Mouse (Mus musculus) urinary bladder, adult 18-20 months (tissue): Measurements from ENCODE around the gene Ripor1.
"Not testable (repeated sequence)": the region's sequence is repeated elsewhere in the genome, so short reads cannot be mapped to it uniquely, and the experiment has no call there.

Experiments used
- DNase-seq, 2 experiments: peaks; one replicate each; pipeline ENCODE4 v3.0.0; 2022; ENCODE audit warnings: low spot score in 2 of 2, mixed read lengths in 2 of 2

The Ripor1 gene

DNA sequence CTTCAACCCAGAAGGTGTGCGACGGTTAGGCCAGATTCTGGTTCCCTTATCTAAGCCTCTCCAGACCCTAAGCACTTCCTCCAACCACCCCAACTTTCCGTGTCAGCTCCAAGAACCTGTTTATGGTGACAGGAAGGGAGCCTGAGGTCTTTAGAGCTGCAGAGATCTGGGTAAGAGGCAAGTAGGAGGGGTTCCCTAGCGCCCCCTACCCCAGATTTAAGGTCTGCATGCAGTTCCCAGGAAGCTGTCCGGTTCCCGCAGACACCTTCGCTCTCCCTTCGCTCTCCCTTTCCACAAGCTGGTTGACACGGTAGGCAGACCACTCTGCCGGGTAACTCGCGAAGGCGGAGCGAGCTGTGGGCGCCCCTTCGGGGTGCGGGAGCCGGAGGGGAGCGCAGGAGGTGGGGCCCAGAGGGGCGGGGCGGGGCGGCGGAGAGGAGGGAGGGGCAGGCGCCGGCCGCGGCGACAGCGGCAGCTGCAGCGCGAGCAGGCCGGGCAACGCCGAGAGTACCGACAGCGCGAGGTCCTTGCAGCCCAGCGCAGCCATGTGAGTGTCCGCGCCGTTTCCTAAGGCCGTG, at the start of gene Ripor1:
Gene Ripor1 (plus strand): TSS at position 452 of the 578 bp plus-strand sequence.
- DNase-seq, result peak; percentile 63 to 77

DNA sequence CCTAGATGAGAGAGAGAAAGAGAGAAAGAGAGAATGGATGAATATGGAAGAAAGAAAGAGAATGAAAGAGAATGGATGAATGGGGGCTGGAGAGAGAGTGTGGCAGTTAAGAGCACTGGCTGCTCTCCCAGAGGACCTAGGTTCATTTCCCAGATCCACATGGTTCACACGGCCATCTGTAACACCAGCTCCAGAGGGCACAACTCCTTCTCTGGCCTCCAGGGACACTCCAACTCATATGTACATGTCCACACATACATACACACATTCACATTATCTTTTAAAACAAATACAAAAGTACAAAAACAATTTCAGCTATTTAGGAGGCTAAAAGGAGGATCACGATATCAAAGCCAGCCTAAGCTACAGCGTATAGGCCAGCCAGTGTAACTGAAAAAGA, 42.2 kb upstream of the Ripor1 start:
- no peak for DNase-seq

DNA sequence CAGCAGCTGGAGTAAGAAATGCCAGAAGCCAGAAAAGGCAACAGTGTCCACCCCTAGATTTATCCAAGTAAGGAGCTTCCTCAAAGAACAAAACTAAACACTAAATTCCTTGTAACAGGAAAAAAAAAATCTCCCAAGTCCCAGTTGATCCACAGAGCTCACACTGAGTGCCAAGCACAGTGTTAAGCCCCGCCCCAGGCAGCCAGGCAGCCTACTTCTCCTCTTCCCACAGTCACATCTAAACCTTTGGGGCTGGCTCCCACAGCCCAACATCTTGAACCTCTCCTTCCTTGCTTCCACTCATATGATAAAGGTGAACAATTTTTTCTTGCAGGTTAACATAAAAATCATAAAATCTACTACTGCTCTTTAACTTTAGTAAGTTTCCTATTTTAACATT, 41.2 kb upstream of the Ripor1 start:
- DNase-seq, result no peak

DNA sequence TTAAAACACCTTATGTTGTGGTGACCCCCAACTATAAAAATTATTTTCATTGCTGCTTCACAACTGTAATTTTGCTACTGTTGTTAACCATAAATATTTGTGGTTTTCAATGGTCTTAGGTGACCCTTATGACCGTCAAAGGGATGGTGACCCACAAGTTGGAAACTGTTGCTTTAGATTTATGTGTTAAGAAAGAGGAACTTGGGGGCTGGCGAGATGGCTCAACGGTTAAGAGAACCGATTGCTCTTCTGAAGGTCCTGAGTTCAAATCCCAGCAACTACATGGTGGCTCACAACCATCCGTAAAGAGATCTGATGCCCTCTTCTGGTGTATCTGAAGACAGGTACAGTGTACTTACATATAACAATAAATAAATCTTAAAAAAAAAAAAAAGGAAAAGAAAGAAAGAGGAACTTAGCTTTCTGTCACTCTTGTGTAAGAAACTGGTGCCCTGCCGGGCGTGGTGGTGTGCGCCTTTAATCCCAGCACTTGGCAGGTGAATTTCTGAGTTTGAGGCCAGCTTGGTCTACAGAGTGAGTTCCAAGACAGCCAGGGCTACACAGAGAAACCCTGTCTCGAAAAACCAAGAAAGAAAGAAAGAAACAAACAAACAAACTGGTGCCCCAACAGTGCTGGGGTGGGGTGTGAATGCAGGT, 40.4 kb upstream of the Ripor1 start:
- DNase-seq, result not testable (repeated sequence)

DNA sequence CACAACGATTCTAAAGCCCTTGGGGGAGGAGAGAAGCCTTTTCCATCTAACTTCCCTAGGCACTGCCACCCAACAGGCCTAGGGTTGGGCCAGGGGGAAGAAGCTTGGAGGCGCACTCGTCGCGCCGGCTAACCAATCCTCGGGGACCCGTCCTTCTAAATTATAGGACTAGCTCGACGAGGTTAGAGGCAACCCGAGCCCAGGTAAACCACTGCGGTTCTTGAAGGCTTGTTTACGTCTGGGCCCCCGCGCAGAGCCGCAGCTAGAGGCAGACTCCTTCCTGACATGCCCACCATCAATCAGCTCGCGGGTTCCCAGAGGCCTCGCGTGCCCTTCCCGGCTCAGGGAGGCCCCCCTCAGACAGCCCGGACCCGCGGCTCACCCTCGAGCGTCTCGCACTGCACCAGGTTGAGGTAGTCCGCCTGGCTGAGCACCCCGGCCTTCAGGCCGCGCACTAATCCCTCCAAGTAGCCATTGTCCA, 39.6 kb upstream of the Ripor1 start:
- DNase-seq, result peak in 1 of 2 experiments; percentile 23

GRCm38 (mm10) chr8:105565952-105566702, 38.9 kb upstream of the Ripor1 start, which contains the start of gene Atp6v0d1:
Atp6v0d1 (minus strand) TSS chr8:105566047.
- DNase-seq, result peak; percentile 87 to 99

- peak in 1 of 2 experiments; percentile 33 for DNase-seq
Measured at GRCm38 (mm10) chr8:105566703-105567595, 38.1 kb upstream of the Ripor1 start.

- DNase-seq, result no peak
Measured at GRCm38 (mm10) chr8:105571810-105572209, 33.2 kb upstream of the Ripor1 start.

DNA sequence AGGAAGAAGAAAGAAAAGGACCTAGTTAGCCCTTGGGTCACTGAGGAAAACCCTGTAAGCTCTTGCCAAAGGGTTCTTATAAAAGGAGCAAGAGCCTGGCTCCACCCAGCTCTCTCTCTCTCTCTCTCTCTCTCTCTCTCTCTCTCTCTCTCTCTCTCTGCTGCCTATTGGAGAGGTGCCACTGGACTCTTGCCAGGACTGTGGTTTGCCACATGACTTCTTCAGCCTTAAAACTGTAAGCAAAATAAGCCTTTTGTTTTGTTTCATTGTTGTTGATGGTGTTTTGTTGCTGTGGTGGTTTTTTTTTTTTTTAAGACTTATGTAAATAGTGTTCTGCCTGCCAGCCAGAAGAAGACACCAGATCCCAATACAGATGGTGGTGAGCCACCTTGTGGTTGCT, 31.6 kb upstream of the Ripor1 start:
- no peak for DNase-seq

DNA sequence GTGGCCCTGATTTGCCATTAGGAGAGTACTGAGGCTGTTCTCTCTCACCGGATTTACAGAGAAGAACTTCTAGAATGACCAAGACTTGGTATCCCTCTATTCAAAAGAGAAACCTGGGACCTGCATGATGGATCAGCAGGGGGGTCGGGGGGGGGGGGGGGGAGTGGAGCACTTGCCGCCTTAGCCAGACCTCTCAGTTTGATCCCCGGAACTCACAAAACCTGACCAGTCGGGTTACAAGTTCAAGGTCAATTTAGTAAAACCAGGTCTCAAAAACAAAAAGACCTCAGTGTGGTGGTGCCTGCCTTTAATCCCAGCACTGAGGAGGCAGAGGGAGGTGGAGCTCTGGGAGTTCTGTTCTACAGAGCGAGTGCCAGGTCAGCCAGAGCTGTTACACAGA, 30.3 kb upstream of the Ripor1 start:
- no peak for DNase-seq

GRCm38 (mm10) chr8:105575538-105575937, 29.5 kb upstream of the Ripor1 start:
- no peak for DNase-seq

DNA sequence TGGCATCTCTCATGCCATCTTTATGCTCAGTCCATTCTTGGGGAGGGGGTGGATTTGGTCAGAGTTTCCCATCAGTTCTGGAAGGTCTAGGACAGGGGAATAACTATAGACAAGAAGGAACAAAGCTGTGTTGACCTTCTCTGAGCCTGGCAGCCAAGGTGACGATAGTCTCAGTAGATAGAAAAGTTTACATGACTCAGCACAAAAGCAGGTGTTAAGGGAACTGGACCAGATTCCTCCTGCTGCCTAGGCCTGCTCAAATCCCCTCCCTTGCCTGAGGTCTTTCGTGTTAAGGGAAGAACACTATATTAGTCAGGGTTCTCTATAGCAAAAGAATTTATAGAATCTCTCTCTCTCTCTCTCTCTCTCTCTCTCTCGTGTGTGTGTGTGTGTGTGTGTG, 25.3 kb upstream of the Ripor1 start:
- DNase-seq, result no peak

DNA sequence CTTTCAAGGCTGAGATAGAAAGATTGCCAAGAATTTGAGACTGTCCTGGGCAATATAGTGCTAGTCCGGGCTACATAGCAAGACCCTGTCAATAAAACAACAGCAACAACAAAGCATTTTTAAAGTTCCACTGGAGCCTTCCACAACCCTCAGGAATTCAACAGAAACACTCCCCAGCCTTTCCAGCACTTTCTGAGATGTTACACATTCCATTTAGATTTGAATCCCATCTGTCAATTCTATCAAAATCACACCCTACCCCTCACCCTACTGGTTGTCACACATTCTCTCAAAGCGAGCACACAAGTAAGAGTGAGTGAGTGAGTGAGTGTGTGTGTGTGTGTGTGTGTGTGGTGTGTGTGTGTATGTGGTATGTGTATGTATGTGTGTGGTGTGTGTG, 12.6 kb upstream of the Ripor1 start:
- DNase-seq, result no peak

DNA sequence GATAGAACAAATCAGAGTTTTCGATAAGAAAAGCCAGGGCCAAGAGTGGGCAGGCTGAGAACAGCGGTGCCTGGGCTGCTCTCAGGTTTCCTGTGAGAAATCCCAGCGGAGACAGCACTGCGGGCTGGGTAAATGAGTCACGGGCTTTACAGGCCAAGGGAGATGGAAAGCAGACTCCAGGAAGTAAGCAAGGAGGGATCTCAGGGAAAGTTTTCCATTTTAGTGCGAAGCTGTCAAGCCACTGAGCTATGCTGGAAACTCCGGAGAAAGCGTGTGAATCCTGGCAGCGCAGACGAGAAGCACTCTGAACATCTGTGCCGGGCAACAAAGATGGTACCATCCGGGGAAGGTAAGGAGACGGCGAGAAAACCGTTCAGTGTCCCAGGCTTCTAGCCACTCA, 11.2 kb upstream of the Ripor1 start:
- peak in 1 of 2 experiments; percentile 50 for DNase-seq

DNA sequence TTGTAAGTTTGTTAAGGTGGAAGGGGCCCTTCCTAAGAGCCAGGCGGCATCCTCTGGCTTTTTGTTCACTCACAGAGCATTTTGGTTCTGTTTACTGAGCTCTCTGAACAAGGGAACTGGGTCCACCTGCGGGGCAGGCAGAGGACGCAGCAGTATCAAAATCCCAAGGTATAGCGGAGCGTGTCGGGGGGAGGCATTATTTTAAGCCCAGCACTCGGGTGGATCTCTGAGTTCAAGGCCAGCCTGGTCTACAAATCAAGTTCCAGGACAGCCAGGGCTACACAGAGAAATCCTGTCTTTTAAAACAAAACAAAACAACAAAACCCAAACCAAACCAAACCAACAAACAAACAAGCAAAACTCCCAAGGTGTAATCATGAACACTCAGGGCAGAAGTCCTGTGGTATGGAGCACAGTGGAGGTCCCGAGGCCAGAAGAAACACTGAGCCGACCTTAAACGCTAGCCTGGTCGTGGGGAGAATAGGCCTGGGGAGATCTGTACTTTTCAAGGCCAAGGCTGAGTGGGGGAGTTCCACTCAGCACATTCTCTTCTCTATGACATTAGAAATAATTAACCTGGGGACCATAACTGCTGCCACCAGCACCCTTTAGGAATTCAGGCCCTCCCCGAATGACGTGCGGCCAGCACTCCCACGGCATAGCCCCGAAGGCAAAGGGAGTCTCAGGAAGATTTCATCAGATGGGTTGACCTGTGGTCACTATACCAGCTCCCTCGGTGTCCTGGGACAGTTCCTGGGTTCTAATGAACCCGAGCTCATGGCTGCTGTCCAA, 10.4 kb upstream of the Ripor1 start:
- no peak for DNase-seq

GRCm38 (mm10) chr8:105596362-105597034, 8.6 kb upstream of the Ripor1 start:
- peak; percentile 48 to 75 for DNase-seq

GRCm38 (mm10) chr8:105598777-105599176, 6.3 kb upstream of the Ripor1 start:
- DNase-seq, result no peak

GRCm38 (mm10) chr8:105601301-105601700, 3.8 kb upstream of the Ripor1 start:
- DNase-seq, result no peak

GRCm38 (mm10) chr8:105602540-105602939, 2.5 kb upstream of the Ripor1 start:
- not testable (repeated sequence) for DNase-seq

GRCm38 (mm10) chr8:105605491-105606188, 585 bp downstream of the Ripor1 start:
- peak; percentile 28 to 61 for DNase-seq
